Mouse (Mus musculus) cortical plate, adult 2 months (tissue): ENCODE results near the gene Camk1d.

ENCODE experiments used
- CTCF ChIP-seq: fragments of 200-500 bp; IDR thresholded peaks from 2 replicates; pipeline ENCODE4 v1.5.1; 2011; ENCODE audit warnings: mild to moderate bottlenecking, control low read depth, low read length; ENCODE audit not compliant: insufficient read depth; ENCODE audit errors: extremely low read depth
- POLR2A ChIP-seq: fragments of 200-500 bp; IDR thresholded peaks from 2 replicates; pipeline ENCODE4 v1.6.1; 2011; ENCODE audit warnings: mild to moderate bottlenecking, low read length, control low read depth; ENCODE audit not compliant: insufficient read depth; ENCODE audit errors: extremely low read depth

GRCm38 (mm10) chr2:5712255-5712654 is 2.1 kb downstream of the Camk1d start:
- TF ChIP-seq POLR2A (no peak), CTCF (no peak)
